Mouse (Mus musculus) lung, postnatal 14 days (tissue): Measurements from ENCODE around the gene Hbq1b.
A peak's percentile ranks its signal among the peaks of the same experiment; 100 is the strongest.

Experiments used
- DNase-seq: peaks from one replicate; pipeline ENCODE4 v3.0.0; 2021

Hbq1b gene

DNA sequence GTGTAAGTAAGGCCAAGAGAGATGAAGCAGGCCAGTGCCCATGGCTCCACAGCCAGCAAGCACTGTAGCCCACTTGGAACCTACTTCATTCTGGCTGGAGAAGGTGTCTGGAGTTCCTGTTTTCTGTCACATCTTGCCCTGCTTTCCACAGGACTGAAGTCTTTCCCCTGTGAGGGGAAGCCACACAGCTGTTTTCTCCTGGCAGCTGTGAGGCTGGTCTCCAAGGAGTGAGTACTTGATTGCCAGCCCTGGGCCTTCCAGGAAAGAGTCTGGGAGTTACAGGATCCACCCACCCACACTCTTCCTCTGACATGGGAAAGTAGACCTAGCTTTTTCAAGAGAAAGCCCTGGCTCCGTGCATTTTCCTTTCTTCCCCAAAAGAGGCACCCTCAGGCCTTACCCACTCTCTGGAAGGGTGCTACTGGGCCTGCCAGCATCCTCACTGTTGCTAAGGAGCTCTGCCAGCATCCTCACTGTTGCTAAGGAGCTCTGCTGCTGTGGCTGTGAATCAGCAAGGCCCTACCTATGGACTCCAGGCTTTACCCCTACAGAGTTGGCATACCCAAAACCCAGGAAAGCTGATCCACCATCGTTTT lies 16.2 kb downstream of the Hbq1b start:
- peak; percentile 29 for DNase-seq

- no peak for DNase-seq
Measured at GRCm38 (mm10) chr11:32303455-32303854, 16.7 kb downstream of the Hbq1b start.

DNA sequence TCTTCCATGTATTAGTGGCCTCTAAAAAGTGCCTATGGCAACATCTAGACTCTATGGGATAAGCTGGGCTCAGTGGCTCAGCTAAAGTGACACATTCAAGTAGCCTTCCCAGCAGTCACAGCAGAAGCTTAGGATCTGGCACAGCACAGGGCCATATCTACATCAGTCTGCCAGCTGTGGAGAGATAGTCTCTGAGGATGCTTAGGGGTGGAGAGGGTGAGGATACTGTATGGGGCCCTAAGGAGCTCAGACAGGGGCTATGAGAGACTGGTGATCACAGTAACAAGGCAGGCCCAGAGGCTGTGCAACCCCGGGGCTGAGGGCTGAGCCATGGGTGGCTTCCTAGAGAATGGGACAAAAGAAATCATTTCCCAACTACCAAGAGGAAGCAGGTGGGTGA lies 20.2 kb downstream of the Hbq1b start:
- DNase-seq = no peak

- no peak for DNase-seq
Measured at GRCm38 (mm10) chr11:32309446-32309845, 22.7 kb downstream of the Hbq1b start.

DNA sequence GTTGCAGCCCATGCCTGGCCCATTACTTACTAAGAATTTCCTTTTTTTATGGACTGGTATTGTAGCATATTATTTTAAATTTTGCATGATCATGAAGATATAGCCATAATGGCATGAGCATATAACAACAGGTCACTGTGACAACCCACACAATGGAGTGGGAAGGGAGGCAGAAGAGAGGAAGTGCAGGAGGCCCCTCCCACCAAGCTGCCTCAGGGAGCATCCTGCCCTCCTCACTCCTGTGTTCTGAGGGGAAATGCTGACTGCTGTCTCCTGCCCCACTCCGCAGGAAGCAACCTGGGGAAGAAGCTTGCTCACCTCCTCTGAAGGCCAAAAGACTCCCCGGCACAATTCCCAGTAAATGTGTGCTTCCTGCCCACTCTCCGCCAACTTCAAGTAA lies 23.2 kb downstream of the Hbq1b start:
- DNase-seq = no peak

DNA sequence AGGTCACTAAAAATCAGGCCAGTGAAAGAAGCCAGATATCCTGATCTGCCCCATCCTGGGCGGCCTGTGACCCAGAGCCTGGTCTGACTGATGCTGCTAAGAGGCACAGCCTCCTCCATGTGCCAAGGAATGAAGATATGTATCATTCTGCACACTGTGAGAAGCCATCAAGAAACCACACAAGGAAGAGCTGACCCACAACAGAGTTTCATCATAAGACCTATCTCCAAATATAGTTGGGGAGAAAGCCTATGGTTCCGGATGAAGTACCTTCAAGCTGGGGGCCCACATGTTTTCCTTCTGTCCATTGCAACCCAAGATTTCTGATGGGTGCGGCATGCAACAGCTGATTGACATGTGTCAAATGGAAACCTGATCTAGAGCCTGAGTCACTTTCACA lies 29.2 kb downstream of the Hbq1b start:
- no peak for DNase-seq

GRCm38 (mm10) chr11:32320507-32321195 lies 33.9 kb downstream of the Hbq1b start:
- DNase-seq = no peak

DNA sequence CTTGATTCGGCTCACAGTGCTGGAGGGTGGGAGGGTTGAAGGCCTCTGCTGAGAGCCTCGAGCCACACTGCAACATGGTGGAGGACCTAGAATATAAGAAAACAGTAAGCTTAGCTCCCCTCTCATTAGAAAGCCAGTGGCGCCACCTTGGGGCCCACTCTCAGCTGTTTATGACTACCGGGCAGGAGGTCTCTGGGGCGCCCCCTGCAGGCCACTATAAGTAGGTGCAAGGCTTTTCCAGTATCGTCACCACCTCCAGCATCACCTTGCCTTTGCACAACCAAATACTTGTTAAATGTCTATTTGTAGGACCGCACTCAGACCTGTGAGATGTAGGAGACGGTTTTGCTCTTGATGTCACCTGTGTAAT lies 34.4 kb downstream of the Hbq1b start:
- DNase-seq = peak; percentile 65

- DNase-seq = peak; percentile 90
Measured at GRCm38 (mm10) chr11:32324609-32325008, 37.8 kb downstream of the Hbq1b start.

- DNase-seq = peak; percentile 56
Measured at GRCm38 (mm10) chr11:32331075-32331474, 44.3 kb downstream of the Hbq1b start.

GRCm38 (mm10) chr11:32331861-32332260 lies 45.1 kb downstream of the Hbq1b start:
- no peak for DNase-seq

DNA sequence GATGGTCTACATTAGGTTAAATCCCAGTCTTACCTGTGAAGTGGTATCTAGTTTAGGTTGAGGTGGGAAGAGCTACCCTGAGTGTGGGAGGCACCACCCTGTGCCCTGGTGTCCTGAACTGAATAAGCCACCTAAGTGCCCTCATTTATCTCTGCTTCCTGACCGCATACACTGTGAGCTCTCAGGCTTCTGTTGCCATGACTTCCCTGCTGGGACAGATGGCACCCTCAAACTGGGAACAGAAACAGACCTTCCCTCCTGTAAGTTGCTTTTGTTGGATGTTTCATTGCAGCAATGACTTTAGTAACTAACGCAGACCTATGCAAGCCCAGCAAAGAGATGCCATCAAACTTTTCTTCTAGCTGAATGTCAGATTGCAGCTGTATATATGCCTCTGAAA lies 46.5 kb downstream of the Hbq1b start:
- DNase-seq = no peak

DNA sequence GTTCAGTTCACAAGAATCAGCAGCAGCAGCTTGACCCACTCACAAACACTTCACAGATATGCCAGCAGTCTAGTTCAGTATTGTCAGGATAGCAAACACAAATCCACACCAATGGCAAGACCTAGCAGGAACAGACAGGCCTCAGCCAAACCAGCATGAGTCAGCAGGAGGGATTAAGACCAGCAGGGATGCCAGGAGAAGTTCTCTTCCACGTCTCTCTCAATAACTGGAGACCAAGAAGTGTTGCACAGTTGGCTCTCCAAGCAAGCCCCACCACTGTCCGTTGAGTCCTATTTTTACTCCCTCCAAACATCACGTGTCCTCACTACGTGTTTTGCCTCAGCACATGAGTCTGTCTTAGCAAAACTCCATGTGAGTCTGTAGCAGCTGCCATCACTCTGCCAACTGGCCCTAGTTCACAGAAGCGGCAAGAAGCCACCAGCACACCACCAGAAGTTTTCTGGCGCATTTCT lies 49.7 kb downstream of the Hbq1b start:
- DNase-seq = peak; percentile 64
